Mouse (Mus musculus) midbrain, postnatal 0 days (tissue): Measurements from ENCODE around the gene Ric8b. TPM values are rescaled to one million over a fixed set of nuclear protein-coding genes. Genes with fewer than 3 reads are reported as not detected.

Source experiments
- ATAC-seq: fragments of 200-750 bp; cut with Nextera tagmentation; 2 replicates; pipeline ENCODE4 v1.8.0; 2017; ENCODE audit warnings: moderate number of reproducible peaks, mild to moderate bottlenecking, moderate TSS enrichment, moderate library complexity; ENCODE audit not compliant: low FRiP score
- DNase-seq: peaks from one replicate; pipeline ENCODE4 v3.0.0-alpha.2; 2015; ENCODE audit warnings: low spot score
- H3K27ac ChIP-seq: fragments of 300-500 bp; sonication (generic); 2 replicates; pipeline ENCODE4 v1.5.1; 2014; ENCODE audit warnings: low read depth, mild to moderate bottlenecking, low read length, mixed read lengths
- H3K27me3 ChIP-seq: fragments of 300-500 bp; sonication (generic); 2 replicates; pipeline ENCODE4 v1.6.1; 2014; ENCODE audit warnings: low read length, control low read depth, mixed read lengths; ENCODE audit not compliant: insufficient read depth
- H3K36me3 ChIP-seq: fragments of 300-500 bp; sonication (generic); 2 replicates; pipeline ENCODE4 v1.6.1; 2014; ENCODE audit warnings: low read length, control low read depth, mixed read lengths; ENCODE audit not compliant: insufficient read depth
- H3K4me1 ChIP-seq: fragments of 300-500 bp; sonication (generic); 2 replicates; pipeline ENCODE4 v1.6.1; 2014; ENCODE audit warnings: mild to moderate bottlenecking, control low read depth, antibody characterized with exemption, low read length, mixed read lengths; ENCODE audit not compliant: insufficient read depth
- H3K4me2 ChIP-seq: fragments of 300-500 bp; sonication (generic); 2 replicates; pipeline ENCODE4 v1.6.1; 2014; ENCODE audit warnings: low read depth, mild to moderate bottlenecking, low read length, mixed read lengths; ENCODE audit not compliant: poor library complexity, severe bottlenecking
- H3K4me3 ChIP-seq: fragments of 300-500 bp; sonication (generic); 2 replicates; pipeline ENCODE4 v1.5.1; 2014; ENCODE audit warnings: low read depth, mild to moderate bottlenecking, low read length, moderate library complexity
- H3K9ac ChIP-seq: fragments of 300-500 bp; sonication (generic); replicated peaks from 2 replicates; pipeline ENCODE4 v1.6.1; 2014; ENCODE audit warnings: mild to moderate bottlenecking, low read length, moderate library complexity, mixed read lengths; ENCODE audit not compliant: poor library complexity, severe bottlenecking
- H3K9me3 ChIP-seq: fragments of 300-500 bp; sonication (generic); 2 replicates; pipeline ENCODE4 v1.6.1; 2016; ENCODE audit warnings: low read length, control low read depth
- CTCF ChIP-seq: IDR thresholded peaks from 2 replicates; pipeline ENCODE4 v1.5.1; 2016; ENCODE audit warnings: antibody characterized with exemption, mild to moderate bottlenecking
- WGBS: fragments of 180-500 bp; shearing (Covaris S2); extraction: QIAGEN DNeasy Blood & Tissue Kit; methylation state at CpG from one replicate; pipeline ENCODE4 v1.1.7; 2014; 5-methylcytosine and 5-hydroxymethylcytosine counted together
- polyA plus RNA-seq: library from polyadenylated mRNA; unstranded; fragments of >200 nt; fragmentation: Nextera tagmentation; extraction: Ambion mirVana; gene quantifications from 2 replicates; pipeline ENCODE4 v1.2.1, GENCODE M21; 2015
- total RNA-seq: library from RNA; depleted of rRNA; stranded (reverse); fragments of >200 nt; gene quantifications from 2 replicates; pipeline ENCODE4 v1.2.3, GENCODE M21; 2014

Ric8b gene
- total and polyA plus RNA-seq, 2 experiments from 2014 or later, result 34.8 to 48.4 TPM

- WGBS, result 15% methylated on average over 5 of the region's 5 CpGs
- DNase-seq (peak; percentile 55), ATAC-seq (0 out of 2 replicates have a peak, but pooled peaks have one; percentile 6)
- no peak for TF ChIP-seq CTCF
- Histone ChIP-seq H3K4me1 (peaks cover 8% of the 10 kb centered on the region; the same call in 1 of the 2 replicates), H3K9ac (0 out of 2 replicates have a peak overlapping the region, but pooled peaks have one; percentile 33), H3K9me3 (no peaks in the 10 kb centered on the region), H3K4me3 (no peak overlapping the region), H3K27ac (peak overlapping the region; percentile 19; the same call in 1 of the 2 replicates), H3K36me3 (no peaks in the 10 kb centered on the region), H3K27me3 (no peaks in the 10 kb centered on the region), H3K4me2 (peak overlapping the region; percentile 29)
Measured at GRCm38 (mm10) chr10:84903742-84904141, 13.7 kb upstream of the Ric8b start.

DNA sequence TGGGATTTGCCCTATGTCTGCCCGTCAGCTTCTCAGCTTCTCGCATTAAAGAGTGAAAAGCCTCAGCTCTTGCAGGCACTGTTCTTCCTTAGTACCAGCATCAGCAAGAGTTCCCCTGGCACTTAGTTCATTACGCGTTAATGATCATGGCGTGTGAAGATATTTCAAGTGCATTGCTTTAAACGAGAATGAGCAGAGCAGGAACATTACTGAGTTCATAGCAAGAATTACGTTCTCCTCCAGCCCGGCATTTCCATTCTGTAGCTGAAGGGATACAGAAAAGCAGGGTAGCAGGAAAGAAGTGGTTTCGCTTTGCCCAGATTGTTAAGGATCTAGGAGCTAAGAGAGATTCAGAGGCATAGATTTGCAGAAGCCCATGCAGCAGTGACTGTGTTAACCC is 10.5 kb upstream of the Ric8b start:
- Histone ChIP-seq H3K4me3 (no peak overlapping the region), H3K36me3 (no peaks in the 10 kb centered on the region), H3K27ac (0 out of 2 replicates have a peak overlapping the region, but pooled peaks have one; percentile 13), H3K9me3 (no peaks in the 10 kb centered on the region), H3K27me3 (no peaks in the 10 kb centered on the region), H3K4me1 (peaks cover 8% of the 10 kb centered on the region; the same call in 1 of the 2 replicates), H3K9ac (no peak overlapping the region), H3K4me2 (no peak overlapping the region)
- ATAC-seq, result no peak
- TF ChIP-seq CTCF, result no peak
- peak; percentile 48 for DNase-seq
- WGBS, result 62% methylated on average over 9 of the region's 9 CpGs

GRCm38 (mm10) chr10:84908006-84908405 is 9.4 kb upstream of the Ric8b start:
- TF ChIP-seq CTCF, result no peak
- no peaks in the 10 kb centered on the region for H3K9me3 ChIP-seq
- no peak overlapping the region for H3K4me2 ChIP-seq
- ATAC-seq (no peak), DNase-seq (peak; percentile 66)
- H3K27me3 ChIP-seq, result no peaks in the 10 kb centered on the region
- H3K4me3 ChIP-seq, result no peak overlapping the region
- H3K4me1 ChIP-seq, result peaks cover 8% of the 10 kb centered on the region; the same call in 1 of the 2 replicates
- H3K27ac ChIP-seq, result no peak overlapping the region
- H3K9ac ChIP-seq, result no peak overlapping the region
- H3K36me3 ChIP-seq, result no peaks in the 10 kb centered on the region
- 89% methylated on average over 3 of the region's 3 CpGs for WGBS

GRCm38 (mm10) chr10:84908471-84908870 is 8.9 kb upstream of the Ric8b start:
- Histone ChIP-seq H3K4me3 (no peak overlapping the region), H3K9ac (no peak overlapping the region), H3K27ac (no peak overlapping the region), H3K36me3 (no peaks in the 10 kb centered on the region), H3K4me2 (no peak overlapping the region), H3K27me3 (no peaks in the 10 kb centered on the region), H3K4me1 (peaks cover 4% of the 10 kb centered on the region; the same call in 1 of the 2 replicates), H3K9me3 (no peaks in the 10 kb centered on the region)
- TF ChIP-seq CTCF, result no peak
- whole genome bisulfite sequencing, result 86% methylated on average over 3 of the region's 3 CpGs
- ATAC-seq (no peak), DNase-seq (peak; percentile 22)

GRCm38 (mm10) chr10:84909021-84909801 is 8.2 kb upstream of the Ric8b start:
- Histone ChIP-seq H3K27ac (no peak overlapping the region), H3K36me3 (no peaks in the 10 kb centered on the region), H3K4me2 (no peak overlapping the region), H3K4me1 (no peaks in the 10 kb centered on the region), H3K4me3 (no peak overlapping the region), H3K27me3 (no peaks in the 10 kb centered on the region), H3K9ac (no peak overlapping the region), H3K9me3 (no peaks in the 10 kb centered on the region)
- peak; percentile 67 for DNase-seq
- TF ChIP-seq CTCF, result no peak
- 42% methylated on average over 17 of the region's 17 CpGs for WGBS
- 0 out of 2 replicates have a peak, but pooled peaks have one; percentile 41 for ATAC-seq

GRCm38 (mm10) chr10:84910194-84910593 is 7.2 kb upstream of the Ric8b start:
- Histone ChIP-seq H3K27me3 (no peaks in the 10 kb centered on the region), H3K4me1 (no peaks in the 10 kb centered on the region), H3K9me3 (no peaks in the 10 kb centered on the region), H3K4me3 (no peak overlapping the region), H3K36me3 (no peaks in the 10 kb centered on the region), H3K9ac (no peak overlapping the region), H3K4me2 (no peak overlapping the region), H3K27ac (no peak overlapping the region)
- ATAC-seq (no peak), DNase-seq (no peak)
- TF ChIP-seq CTCF, result no peak
- 15% methylated on average over 7 of the region's 7 CpGs for WGBS
